Mouse (Mus musculus): ENCODE results near the gene Samd5. TPM values are rescaled to one million over a fixed set of nuclear protein-coding genes. Genes with fewer than 3 reads are reported as not detected.

Gene Samd5
- total RNA-seq, 4 experiments from 2014 or later: 2.5 to 16.0 (median 6.7) TPM

DNA sequence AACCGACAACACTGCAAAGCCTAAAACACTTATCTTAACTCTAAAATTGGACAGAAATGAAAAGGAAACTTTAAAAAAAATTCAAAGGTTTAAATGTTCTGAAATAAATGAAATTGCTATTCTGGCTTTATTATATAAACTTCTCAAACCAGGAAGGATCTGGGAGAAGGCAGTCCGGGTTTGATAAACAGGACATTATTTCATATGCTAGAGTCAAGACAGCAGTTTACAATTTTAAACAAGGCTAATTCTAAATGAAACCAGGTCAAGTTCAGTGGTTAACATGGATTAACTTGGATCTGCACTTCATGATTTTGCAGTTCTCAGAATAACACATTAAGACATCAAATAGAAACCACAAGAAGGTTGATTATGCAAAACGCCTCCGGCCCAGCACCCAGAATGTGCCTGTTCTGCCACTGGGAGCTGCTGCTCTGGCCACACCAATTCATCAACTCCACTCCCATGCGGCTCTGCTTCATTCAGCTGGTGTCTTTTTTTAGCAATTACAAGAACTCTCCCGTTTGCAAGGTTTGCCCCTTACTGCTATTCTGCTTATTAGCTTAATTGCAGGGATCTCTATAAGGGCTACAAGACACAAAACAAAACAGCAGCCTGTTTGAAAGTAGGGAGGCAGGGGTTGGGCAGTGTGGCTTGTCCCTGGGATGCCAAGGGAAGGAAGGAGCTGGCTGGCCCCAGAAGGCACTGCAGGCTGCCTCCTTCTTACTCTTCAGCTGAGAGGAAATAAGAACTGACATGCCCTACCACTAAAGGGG, 24.8 kb downstream of the Samd5 start:
- no peak for DNase-seq

DNA sequence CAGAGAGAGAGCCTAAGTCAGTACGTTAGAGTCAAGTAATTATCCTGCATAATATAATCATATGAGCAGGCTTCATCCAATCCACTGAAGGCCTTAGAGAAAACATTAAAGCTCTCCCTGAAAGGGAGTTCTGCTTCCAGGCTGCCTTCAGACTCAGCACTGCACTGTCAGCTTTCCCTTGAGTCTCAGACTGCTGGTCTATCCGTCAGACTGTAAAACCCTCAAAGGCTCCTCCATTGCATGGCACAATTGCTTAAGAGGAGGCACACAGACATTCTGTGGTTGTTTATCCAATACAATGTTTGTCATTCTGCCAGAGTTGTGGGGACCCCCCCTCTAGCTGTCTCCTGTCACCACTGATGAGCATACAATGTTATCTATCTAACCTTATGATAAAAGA, 26.5 kb downstream of the Samd5 start:
- DNase-seq: no peak

DNA sequence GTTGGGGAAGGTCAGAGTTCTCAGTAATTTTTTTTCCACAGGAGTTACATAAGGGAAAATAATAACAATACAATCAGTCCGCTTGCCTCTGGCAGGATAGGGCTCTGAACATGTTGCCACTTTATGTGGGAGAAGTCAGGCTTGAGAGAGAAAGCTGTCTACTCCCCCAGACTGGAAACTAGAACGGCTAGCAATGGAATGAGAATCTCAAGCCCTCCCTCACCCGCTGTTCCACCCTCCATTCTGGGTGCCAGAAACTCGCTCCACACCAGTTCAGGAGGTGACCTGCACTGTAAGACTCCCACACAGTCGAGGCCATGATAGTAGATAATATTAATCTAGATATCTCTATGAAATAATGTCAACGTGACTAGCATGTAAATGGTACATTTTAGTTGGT, 27.3 kb downstream of the Samd5 start:
- no peak for DNase-seq

DNA sequence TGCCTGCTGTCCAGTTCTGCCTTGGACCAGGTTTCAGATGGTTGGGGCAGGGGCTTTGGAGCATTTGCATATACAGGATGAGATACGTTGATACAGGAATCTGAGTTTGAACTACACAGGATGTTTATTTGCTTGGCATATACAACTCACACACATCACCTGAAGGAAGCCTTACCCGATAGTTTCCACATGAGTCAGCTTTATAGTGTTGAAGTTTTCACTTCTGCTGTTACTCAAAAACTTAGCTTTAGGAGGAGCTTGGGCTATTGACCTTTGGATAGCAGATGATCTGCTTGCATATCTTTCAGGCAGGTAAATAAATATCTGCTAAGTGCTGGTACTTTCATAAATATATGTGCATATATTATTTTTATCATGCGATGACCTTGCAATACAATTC, 28.6 kb downstream of the Samd5 start:
- DNase-seq: no peak

DNA sequence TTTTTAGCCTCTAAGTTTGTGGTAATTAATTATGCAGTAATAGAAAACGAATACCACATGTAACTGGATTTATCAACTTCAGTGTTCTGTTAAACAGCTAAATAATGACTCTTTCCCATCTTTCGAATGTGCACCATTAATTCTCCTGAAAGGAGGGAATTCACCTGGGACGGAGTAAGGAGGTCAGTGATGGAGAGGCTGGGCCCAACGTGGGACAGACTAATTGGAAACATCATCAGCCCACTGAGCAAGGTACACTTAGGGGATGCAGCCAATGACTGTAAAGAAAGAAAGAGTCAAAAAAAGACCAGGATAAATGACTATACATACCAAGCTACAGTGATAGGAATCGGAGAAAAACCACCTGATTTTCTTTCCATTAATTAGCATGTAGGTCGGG, 31.5 kb downstream of the Samd5 start:
- DNase-seq: no peak

DNA sequence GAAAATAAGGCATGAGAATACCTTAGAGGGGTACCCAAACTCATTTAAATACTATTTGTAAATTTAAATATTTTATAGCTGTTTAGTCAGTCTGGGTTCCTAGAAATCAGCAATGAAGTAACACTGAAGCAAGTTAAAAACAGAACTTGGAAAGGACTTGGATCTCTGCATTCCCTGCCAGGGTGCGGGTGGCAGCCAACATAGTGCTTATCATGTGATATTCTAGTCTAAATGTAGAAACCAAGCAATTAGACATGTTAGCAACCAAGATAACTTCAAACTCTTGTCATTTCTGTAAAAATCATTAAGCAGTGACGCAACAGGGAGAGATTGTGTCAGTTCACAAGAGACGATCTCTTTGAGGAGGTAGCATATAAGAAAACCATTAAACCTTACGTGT, 32.9 kb downstream of the Samd5 start:
- DNase-seq: no peak

DNA sequence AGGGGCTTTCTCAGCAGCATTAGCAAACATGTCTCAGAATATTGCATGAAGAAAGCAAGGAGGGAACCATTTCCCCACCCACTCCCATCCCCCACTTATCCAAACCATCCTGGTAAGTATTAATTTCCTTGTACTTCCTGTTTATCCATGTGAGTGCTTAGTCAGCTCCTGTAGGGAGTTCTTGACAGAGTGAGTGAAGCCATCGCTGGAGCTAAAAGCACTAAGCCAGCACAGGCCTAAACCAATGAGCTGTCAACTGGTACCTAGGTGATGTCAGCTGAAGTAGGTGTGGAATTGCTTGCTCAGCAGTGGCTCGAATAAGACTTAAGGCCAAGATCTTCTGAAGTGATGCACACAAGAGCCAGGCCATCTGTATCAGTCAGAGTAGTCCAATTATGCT, 34.3 kb downstream of the Samd5 start:
- no peak for DNase-seq

DNA sequence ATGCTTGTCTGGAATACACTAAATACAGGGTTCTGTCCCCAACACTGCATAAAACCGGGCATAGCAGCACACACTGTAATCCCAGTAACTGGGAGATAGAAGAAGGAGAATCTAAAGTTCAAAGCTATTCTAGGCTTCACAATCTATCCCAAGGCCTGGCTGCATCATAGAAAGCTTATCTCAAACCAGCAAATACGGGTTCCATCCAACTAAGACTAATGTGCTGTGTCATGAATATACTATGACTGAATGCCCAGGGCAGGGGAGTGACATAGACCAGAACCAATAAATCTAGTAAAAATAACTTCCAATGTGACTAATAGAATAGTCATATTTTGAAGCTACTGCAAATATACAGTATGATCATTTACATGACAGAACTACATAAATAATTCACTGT, 35.0 kb downstream of the Samd5 start:
- no peak for DNase-seq

DNA sequence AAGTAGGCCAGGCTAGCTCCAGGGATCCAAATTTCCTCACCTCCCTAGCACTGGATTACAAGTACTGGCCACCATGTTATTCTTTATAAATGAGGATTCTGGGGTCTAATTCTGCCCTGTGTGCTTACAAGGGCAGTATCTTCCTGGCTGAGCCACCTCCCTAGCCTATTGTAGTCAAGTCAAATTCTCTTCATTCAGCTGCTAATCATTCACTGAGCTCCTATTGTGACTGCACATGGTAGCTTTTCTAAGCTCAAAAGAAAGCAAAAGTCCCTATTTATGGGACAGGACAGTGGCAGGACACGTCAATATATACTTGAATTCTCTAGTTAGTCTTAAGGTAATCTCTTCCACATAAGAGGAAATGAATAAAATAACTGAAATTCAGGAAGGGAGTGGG, 49.7 kb downstream of the Samd5 start:
- no peak for DNase-seq

DNA sequence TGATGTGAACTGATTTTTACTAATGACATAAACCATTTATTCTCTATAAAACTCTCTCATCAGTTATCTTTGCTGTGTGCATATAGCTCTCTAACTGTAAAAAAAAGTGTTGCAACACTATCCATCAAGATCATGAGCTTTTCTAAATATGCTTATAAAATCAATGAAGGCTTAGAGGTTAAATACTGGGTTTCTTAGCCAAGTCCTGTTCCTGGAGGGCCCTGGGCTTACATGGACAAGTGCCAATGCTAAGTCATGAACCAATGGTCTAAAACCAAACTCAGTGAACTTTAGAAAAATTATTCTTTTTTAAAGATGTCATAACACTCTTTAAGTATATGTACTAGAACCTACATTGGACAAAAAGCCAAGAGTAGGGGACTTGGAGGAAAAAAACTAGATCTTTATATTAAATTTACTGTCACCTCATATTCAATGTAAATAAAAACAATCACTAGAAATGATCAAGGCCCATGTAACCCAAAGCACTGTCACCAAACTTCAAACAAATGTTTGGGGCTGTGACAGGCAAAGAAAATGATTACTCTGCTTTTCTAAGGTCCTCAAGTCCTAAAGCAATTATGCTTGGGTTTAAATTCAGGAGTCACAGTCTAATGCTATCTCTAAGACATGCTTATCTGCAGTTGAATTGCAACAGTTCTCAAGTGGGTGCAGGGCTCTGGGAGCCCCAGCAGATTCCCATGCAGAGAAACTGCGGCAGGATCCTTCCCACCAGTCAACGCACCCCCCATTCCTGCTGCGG, 52.9 kb downstream of the Samd5 start:
- DNase-seq: no peak

DNA sequence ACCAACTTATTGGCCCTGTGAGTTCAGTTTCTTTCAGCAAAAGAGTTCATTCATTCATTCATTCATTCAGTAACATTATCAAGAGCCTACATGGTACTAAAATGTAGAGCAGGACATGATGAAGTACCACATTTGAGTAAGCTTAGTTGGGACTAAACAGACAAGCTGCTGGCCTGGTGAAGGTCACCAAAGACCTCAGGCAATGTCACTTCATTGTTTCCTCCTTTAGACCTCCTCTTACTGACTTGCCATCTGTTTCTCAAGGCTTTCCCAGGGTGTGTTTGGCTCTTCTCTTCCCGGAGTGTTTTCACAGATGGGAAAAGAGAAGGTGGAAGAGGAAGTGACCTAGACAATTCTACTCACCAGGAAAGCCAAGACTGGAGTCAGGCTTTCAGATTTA, 54.0 kb downstream of the Samd5 start:
- no peak for DNase-seq

DNA sequence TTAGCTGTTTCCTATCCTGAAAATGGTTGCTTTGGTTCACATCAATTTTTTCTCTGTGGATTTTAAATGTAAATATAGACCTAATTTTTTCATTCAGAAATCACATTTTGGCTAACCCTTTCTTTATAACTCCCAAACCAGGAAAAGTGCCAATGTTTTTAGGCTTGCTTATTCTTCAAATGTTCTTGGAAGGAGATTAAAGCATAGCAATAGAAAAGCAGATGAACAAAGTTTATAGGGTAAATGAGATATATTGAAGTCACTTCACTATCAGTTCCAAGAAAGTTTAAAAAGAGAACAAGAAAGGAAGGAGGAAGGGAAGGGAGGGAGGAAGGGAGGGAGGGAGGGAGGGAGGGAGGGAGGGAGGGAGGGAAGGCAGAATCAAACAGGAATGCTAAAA, 60.0 kb downstream of the Samd5 start:
- DNase-seq: no peak

DNA sequence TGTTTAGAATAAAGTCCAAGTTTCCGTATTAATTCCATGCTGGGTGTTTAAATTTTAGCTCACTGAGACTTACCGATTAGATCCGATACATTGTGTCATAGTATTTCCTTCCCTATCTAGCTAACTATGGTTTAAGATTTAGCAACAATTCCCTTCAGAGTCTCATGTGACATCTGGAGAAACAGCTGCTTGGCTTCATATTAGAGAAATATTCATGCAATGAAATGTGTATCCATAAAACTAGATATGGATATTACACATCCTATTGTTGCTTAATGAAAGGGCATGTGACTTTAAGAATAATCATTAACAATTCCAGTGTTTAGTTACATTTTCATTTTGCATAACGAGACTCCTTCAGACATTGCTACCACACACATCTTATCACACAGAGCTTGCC, 66.2 kb downstream of the Samd5 start:
- DNase-seq: no peak

DNA sequence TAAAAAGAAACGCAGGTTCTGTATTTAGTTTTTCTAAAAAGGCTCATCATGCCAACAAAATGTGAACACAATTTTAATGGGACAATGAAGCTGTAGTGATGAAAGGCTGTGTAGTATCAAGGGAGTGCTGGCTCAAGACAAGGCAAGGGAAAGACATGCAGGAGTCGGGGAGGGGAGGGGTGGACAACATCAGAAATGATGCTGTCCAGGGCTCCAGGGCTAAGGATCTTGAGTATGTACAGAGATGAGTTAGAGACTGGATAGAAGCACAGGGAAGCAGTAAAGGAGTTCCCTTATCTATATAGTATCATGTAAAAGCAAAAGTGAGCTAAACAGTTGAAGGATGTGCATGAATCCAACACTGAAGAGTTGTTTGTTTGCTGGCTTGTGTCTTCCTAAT, 67.9 kb downstream of the Samd5 start:
- DNase-seq: no peak

DNA sequence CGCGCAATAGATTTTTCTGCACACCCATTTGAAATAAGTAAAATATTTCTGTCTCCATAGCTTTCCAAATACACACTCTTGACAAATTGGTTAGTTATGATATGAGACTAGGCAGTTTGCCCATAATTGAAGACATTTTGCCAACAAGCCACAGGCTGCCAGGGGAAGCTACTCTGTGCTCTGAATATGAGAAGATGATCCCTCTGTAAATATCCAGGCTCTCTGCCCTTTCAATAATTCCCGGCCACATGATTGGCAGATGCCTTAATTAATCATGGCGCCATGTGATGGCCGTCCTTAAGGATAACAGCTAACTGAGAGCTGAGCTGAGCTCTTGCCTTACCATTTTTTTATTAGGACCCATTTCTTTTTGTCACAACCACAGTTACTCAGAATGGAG, 69.4 kb downstream of the Samd5 start:
- no peak for DNase-seq

DNA sequence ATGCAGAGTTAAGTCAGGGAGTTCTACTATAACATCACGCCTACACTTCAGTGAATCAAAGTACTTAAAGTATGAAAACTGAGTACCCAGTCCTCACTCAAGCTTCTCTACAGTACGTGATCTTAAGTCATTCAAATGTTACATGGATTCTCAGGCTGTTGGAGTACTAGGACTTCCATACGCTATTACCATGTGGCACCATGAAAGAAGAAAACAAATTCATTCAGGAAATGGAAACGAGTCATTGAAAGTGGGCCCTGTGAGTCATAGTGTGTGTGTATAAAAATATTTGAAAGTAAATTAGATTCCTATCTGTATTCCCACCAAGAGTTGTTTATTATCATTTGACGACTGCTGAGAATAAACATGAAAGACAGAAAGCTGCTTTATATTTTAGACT, 71.7 kb downstream of the Samd5 start:
- no peak for DNase-seq

DNA sequence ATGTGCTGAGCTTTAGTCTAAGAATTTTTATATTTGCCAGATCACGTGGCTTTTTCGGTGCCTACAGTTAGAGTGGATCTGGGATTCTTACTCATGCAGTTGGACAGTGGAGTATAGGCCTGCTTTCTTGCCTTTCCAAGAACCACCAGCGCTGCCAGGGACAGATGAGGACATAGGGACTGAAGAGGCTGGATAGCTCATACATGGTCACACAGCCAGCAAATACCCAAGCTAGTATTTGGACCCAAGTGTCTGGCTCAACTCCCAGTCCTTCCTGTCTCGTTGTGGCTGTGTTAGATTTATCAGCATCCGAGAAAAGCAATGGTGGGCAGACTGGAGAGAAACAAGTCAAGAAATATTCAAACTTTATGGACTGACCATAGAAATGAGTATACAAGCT, 72.2 kb downstream of the Samd5 start:
- no peak for DNase-seq

DNA sequence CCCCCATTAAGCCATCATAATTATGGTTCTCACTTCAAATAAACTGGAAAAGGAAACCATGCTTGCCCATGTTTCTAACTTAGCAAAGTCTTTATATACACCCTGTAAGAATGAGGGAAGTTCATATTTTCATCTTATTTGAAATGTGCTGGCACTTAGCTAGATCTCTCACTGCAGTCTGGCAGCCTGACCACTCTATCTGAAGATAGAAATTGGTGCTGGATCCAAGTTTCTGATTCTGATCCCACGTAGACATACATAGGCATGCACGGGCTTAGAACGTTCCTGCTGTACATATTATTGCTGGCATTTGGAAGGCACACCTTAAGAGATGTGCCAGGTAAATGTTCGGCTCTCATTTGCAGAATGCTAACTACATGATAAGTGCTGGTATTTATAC, 72.6 kb downstream of the Samd5 start:
- DNase-seq: no peak

DNA sequence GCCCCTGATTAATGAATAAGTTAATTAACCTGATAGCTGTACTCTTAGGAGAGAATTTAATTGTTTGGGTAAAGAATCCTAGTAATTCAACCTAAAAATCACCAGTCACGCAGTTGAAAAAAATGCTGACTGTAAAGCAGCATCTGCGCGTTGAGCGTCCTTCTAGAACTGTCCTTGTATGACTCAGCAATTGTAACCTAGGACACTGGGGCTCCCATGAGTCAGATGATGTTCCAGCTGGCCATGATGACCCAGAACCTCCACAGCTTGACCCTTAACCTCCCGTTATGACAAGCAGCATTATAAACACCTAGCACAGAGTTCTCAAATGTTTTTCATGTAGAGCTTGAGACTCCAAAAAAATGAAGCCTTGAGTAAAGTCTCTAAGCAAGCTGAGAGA, 78.8 kb downstream of the Samd5 start:
- peak; percentile 56 for DNase-seq

DNA sequence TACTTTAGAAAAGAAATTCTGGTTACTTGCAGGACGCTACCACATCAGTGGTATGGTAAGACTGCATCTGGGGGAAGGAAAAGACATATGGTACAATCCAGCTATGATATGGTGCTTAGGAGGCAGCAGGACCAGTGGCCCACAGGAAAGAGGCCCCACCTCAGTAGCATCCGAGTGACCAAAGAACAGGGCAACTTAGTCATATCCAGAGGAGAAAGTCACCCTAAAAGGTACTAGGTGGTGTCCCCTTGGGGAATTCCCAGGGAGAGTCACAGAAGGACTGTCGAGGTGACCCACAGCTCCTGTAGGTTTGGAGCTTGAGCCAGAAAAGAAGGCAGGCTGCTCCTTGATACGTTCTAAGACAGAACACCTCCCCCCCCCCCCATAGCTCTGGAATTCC, 80.3 kb downstream of the Samd5 start:
- DNase-seq: no peak

DNA sequence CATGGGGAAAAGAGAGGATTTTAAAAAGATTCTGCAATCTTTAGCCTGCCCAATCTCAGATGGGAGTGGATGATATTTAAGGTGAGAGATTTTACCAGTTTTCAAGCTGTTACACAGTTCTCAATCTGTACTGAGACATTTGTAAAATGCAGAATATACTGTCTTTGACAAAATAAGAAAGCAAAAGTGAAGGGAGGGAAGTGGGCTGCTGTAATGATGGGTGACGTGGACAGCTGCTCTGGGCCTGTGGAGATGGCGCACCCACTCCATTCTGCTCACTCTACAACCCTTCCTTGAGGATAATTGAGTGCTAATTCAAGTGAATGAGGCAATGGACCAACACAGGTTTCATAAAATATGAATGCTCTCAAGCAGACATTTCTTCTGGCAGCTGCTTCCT, 84.4 kb downstream of the Samd5 start:
- no peak for DNase-seq

DNA sequence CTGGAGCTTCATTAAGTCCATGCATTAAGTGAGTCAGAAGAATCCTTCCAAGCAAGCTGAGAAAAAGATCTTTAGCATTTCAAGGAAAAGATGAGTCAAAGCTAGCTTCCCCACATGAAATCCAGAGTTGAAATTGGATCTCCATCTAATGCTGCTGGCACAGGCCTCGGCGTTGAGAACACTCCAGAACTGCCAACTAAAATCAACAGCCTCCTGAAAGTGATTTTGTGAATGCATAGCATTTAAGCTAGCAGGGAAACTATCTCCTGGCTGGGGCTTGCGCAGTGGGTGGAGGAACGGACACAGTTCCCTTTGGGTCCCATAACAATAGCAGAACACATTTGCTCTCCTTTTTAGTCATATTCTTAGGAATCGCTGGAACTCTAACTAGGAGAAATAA, 88.7 kb downstream of the Samd5 start:
- DNase-seq: no peak

DNA sequence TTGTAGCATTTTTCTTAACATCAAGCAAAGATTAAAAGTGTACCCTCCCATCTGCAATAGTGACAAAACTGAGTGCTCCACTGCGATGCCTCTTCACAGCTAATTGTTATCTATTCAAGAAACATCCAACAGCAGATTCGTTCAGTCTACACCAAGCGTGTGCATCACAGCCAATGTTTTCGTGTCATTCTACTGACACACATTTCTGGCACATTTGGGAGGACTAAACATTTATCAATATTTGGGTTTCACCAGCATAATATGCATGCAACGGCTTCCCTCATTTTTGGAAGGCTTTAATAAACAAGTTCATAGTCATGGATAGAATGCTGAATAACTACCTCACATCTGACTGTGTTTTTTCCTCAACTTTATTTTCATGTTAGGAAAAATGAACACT, 95.6 kb downstream of the Samd5 start:
- DNase-seq: no peak

DNA sequence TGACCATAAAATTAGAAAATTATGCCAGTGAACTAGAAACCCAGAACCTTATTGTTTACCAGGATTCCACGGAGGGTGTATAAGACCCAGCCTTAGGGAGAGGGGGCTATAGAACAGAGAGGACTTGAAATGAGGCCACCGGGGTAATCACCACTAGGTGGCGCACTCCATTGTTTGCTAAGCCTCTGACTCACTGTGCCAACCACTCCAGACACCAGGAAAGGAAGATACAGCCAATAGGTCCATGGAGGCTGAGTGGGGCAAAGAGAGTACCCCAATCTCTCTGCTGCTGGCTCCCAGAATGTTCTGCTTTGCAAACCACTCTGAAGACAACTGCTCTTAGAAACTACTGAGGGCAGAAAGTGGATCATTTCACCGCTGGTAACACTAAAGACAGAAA, 99.4 kb downstream of the Samd5 start:
- peak; percentile 56 for DNase-seq

All from adrenal gland, adult 8-10 months (tissue).